Mouse (Mus musculus): ENCODE data around the gene Mettl16. TPM values are rescaled to one million over a fixed set of nuclear protein-coding genes. Genes with fewer than 3 reads are reported as not detected.

Mettl16 gene
- total RNA-seq, 2 experiments from 2014 or later: 19.3 to 21.3 TPM

GRCm38 (mm10) chr11:74845784-74846183 lies 75.2 kb downstream of the Mettl16 start:
- DNase-seq: no peak

- DNase-seq: peak; percentile 83
Observed at GRCm38 (mm10) chr11:74847919-74848521, 77.4 kb downstream of the Mettl16 start.

DNA sequence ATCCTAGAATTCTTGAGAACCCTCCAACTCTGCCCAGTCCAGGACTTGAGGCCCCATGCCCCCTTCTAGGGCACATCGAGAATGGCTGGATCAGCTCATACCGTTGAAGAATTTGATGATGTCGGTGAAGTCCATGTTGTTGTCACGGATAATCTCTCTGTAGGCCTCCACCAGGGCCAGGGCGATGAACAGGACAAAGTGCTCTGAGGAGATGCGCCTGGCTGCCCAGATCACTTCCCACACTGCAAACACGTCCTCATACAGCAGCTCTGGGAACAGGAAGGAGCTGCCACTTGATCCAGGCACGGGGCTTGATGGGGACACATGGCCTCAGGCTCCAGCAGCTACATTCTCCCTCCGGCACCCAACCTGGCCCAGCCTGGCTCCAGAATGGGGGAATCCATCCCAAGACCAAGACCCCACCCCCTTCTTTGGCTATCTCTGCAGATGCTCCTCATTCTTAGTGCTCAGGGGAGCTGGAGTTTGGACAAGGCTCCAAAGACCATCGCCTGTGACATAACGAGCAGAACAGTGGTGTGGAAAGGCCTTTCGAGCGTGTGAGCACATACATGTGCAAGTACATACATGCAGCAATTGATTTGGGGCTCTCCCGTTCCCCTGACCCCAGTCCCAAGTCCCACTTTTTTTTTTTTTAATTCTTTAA lies 80.5 kb downstream of the Mettl16 start:
- no peak for DNase-seq

- no peak for DNase-seq
Observed at GRCm38 (mm10) chr11:74857756-74858155, 87.1 kb downstream of the Mettl16 start.

DNA sequence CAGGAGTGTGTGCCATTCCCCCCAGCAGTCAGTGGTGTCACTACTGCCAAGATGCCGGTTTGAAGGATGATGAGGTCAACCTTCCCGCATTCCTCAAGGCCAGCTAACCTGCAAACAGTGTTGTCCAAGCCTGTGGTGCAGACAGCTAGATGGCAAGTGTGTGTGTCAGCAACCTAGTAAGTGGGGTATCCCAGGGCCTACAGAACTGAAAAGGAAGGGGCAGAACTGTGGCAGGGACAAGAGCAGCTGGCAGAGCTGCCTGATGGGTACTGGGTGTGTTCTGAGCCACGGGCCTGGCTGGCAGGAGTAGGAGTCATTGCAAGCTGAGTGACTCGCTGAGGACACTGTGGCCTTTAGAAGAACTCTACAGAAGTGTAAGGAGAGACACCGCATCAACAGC lies 91.5 kb downstream of the Mettl16 start:
- no peak for DNase-seq

DNA sequence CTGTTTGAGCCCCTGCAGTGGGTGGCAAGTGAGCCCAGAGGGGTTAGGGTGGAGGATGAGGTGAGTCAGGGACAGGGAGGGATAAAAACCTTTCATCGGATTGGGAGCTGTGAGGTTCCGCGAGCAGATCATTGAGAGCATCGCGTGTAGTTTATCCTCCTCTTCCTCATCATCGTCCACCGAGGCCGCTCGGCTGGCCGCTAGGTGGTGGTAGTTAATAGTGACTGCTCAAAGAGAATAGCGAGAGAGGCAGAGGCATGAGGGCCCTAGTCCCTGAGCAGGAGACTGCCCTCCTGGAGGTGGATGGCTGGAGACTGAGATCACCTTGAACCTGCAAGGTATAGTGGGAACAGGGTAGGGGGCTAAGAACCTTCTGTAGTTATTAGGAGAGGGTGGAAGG lies 92.8 kb downstream of the Mettl16 start:
- no peak for DNase-seq

DNA sequence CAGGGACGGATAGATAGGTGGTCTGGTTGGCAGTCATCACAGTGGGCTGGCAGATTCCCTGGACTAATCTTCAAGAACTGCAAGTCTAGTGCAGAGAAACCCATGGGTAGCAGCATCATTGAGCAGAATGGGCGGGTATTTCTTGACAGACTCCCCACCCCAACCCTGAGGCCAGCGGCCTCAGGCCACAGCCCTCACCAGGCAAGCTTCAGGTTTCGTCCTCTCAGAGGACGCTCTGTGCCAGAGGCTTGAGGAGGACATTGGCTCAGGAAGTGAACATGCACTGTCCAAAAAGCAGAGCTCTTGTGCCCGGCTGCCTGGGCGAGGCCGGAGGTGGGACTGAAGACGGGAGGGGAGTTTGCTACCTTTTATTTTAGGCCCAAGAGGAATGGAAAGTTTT lies 93.8 kb downstream of the Mettl16 start:
- no peak for DNase-seq

GRCm38 (mm10) chr11:74865252-74865651 lies 94.6 kb downstream of the Mettl16 start:
- no peak for DNase-seq

GRCm38 (mm10) chr11:74866640-74867039 lies 96.0 kb downstream of the Mettl16 start:
- peak; percentile 78 for DNase-seq

DNA sequence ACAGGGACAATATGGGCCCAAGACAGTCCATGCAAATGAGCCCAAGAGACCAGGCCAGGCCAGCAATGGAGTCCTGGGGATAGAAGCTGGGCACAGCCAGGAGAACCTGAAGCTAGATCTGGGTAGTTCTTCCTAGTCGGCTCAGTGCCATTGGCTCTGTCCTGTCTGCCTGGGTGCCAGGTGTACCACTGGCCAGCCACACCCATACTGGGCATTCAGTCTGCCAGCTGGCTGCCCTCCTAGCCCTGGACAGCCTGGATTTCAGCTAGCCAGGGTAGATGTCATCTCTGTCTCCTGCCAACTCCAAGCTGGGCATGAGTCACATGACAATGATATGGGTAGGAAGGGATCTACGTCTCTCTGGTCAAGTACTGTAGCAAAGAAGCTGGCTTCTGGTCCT lies 96.6 kb downstream of the Mettl16 start:
- DNase-seq: peak; percentile 83

- peak; percentile 58 for DNase-seq
Observed at GRCm38 (mm10) chr11:74868046-74868760, 97.6 kb downstream of the Mettl16 start.

- no peak for DNase-seq
Observed at GRCm38 (mm10) chr11:74869603-74870002, 99.0 kb downstream of the Mettl16 start.

GRCm38 (mm10) chr11:74870544-74870943 lies 99.9 kb downstream of the Mettl16 start:
- DNase-seq: no peak

- DNase-seq: peak; percentile 52
Observed at GRCm38 (mm10) chr11:74870991-74871622, 100.5 kb downstream of the Mettl16 start.

DNA sequence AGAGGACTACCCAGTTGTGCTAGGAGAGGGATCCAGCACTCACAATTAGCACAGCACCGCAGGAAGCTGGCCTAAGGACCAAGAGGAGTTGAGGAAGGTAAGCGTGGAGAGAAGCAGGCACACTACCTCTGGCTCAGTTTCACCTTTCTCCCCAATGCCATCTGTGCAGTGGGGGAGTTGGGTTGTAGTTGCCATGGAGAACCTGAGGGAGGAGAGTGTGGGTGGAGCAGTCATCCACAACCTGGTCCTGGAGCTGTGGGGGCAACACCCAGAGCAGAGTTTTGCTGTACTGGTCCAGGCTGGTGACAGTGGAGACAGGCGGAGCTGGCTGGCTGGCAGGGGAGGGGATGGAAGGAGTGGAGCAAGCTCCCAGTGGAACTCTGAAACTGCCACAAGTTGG lies 104.0 kb downstream of the Mettl16 start:
- no peak for DNase-seq

DNA sequence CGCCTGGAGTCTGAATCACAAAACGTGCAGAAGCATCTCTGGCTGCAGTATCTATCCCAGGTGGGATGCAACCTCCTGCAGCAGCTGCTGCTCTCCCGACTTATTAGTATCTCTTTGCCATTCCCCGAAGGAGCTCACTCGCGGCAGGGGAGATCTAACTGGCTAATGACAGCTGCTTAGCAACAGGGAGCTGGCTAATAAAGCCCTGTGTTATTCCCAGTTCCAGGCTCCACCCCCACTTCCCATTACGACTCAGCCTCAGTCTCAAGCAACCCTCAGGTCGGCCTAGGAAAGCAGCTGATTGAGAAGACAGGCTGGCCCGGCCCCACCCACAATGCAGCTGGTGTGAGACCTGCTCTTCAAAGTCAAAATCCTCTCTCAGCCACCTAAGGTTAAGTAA lies 106.2 kb downstream of the Mettl16 start:
- peak; percentile 51 for DNase-seq

Small RNA genes within 50 kb of the gene (microRNA-seq; reads per million reads assigned to microRNA genes)
- gene Mir6926: not detected

Other genes with a start within 250 kb of the Mettl16 start
- gene Rap1gap2, start 159.9 kb upstream of the Mettl16 start, total RNA-seq (2021): 10 to 100 TPM; 10.8 to 13.2 TPM
- 1 to 10 TPM; 2.3 to 4.0 TPM for gene Ccdc92b, start 151.2 kb upstream of the Mettl16 start, total RNA-seq (2021)
- 100 to 1,000 TPM; 252 to 291 TPM for gene Cluh, start 121.3 kb upstream of the Mettl16 start, total RNA-seq (2021)
- gene Pafah1b1, start 46.2 kb upstream of the Mettl16 start, total RNA-seq (2021): 100 to 1,000 TPM; 145 to 154 TPM
- 10 to 100 TPM; 19.1 to 20.6 TPM for gene Mnt, start 60.1 kb downstream of the Mettl16 start, total RNA-seq (2021)
- gene Sgsm2, start 126.2 kb downstream of the Mettl16 start, total RNA-seq (2021): 10 to 100 TPM; 18.3 to 25.3 TPM
- gene Tsr1, start 127.2 kb downstream of the Mettl16 start, total RNA-seq (2021): 10 to 100 TPM; 34.6 to 39.2 TPM
- gene Smg6, start 155.0 kb downstream of the Mettl16 start, total RNA-seq (2021): 10 to 100 TPM; 20.1 to 27.5 TPM
- 10 to 100 TPM; 46.4 to 52.7 TPM for gene Srr, start 155.1 kb downstream of the Mettl16 start, total RNA-seq (2021)